Mouse (Mus musculus) hindbrain, embryonic 11.5 days (tissue): ENCODE results near the gene Gm47283. TPM values are rescaled to one million over a fixed set of nuclear protein-coding genes. Genes with fewer than 3 reads are reported as not detected.
"Not testable (repeated sequence)": the region's sequence is repeated elsewhere in the genome, so short reads cannot be mapped to it uniquely, and the experiment has no call there.

Experiments used
- ATAC-seq: fragments of 200-750 bp; cut with Nextera tagmentation; 2 replicates; pipeline ENCODE4 v1.8.0; 2017; ENCODE audit warnings: mild to moderate bottlenecking, moderate TSS enrichment, moderate library complexity; ENCODE audit not compliant: low FRiP score
- DNase-seq: peaks from one replicate; pipeline ENCODE4 v3.0.0-alpha.2; 2015; ENCODE audit warnings: low spot score
- H3K27ac ChIP-seq: fragments of 300-500 bp; sonication (generic); 2 replicates; pipeline ENCODE4 v1.5.1; 2014; ENCODE audit warnings: mild to moderate bottlenecking, low read depth, low read length
- H3K27me3 ChIP-seq: fragments of 300-500 bp; sonication (generic); 2 replicates; pipeline ENCODE4 v1.6.1; 2014; ENCODE audit warnings: mild to moderate bottlenecking, low read length, moderate library complexity, mixed read lengths; ENCODE audit not compliant: control insufficient read depth, insufficient read depth
- H3K36me3 ChIP-seq: fragments of 300-500 bp; sonication (generic); 2 replicates; pipeline ENCODE4 v1.6.1; 2014; ENCODE audit warnings: mild to moderate bottlenecking, low read length, moderate library complexity, mixed read lengths; ENCODE audit not compliant: control insufficient read depth, insufficient read depth
- H3K4me1 ChIP-seq: fragments of 300-500 bp; sonication (generic); replicated peaks from 2 replicates; pipeline ENCODE4 v1.6.1; 2014; ENCODE audit warnings: low read length, mixed read lengths; ENCODE audit not compliant: control insufficient read depth, insufficient read depth
- H3K4me2 ChIP-seq: fragments of 300-500 bp; sonication (generic); replicated peaks from 2 replicates; pipeline ENCODE4 v1.6.1; 2014; ENCODE audit warnings: mild to moderate bottlenecking, low read depth, low read length
- H3K4me3 ChIP-seq: fragments of 300-500 bp; sonication (generic); 2 replicates; pipeline ENCODE4 v1.5.1; 2014; ENCODE audit warnings: low read depth, low read length
- H3K9ac ChIP-seq: fragments of 300-500 bp; sonication (generic); 2 replicates; pipeline ENCODE4 v1.6.1; 2014; ENCODE audit warnings: low read depth, low read length
- H3K9me3 ChIP-seq: fragments of 300-500 bp; sonication (generic); 2 replicates; pipeline ENCODE4 v1.6.1; 2016; ENCODE audit warnings: low read length; ENCODE audit not compliant: control insufficient read depth
- WGBS: fragments of 180-500 bp; shearing (Covaris S2); extraction: QIAGEN DNeasy Blood & Tissue Kit; methylation state at CpG from one replicate; pipeline ENCODE4 v1.1.7; 2014; 5-methylcytosine and 5-hydroxymethylcytosine counted together
- polyA plus RNA-seq: library from polyadenylated mRNA; unstranded; fragments of >200 nt; fragmentation: Nextera tagmentation; extraction: Ambion mirVana; gene quantifications from 2 replicates; pipeline ENCODE4 v1.2.1, GENCODE M21; 2014

The Gm47283 gene
- not detected in 2 replicates for polyA plus RNA-seq

GRCm38 (mm10) chrY:90784438-90784837, at the start of gene Gm47283:
TSS of gene Gm47283 (plus strand) at chrY:90784738.
- H3K9ac ChIP-seq, H3K4me3 ChIP-seq, H3K4me2 ChIP-seq, H3K27me3 ChIP-seq, H3K27ac ChIP-seq, H3K36me3 ChIP-seq, H3K4me1 ChIP-seq, ATAC-seq, DNase-seq, H3K9me3 ChIP-seq: not testable (repeated sequence)
- WGBS = no CpG with 5 or more reads among the region's 48 CpGs

DNA sequence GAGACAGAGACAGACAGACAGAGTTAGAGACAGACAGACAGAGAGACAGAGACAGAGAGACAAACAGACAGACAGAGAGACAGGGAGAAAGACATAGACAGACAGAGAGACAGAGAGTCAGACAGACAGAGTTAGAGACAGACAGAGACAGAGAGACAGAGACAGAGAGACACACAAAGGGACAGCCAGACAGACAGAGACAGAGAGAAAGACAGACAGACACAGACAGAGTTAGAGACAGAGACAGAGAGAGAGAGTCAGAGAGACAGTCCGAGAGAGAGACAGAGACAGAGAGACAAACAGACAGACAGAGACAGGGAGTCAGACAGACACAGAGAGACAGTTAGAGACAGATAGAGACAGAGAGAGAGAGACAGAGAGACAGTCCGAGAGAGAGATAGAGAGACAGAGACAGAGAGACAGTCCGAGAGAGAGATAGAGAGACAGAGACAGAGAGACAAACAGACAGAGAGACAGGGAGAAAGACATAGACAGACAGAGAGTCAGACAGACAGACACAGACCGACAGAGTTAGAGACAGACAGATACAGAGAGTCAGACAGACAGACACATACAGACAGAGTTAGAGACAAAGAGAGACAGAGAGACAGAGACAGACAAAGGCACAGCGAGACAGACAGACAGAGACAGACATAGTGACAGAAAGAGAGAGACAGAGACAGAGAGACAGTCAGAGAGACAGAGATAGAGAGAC, 49.2 kb upstream of the Gm47283 start:
- not testable (repeated sequence) for H3K4me3 ChIP-seq
- 88% methylated on average over 5 of the region's 5 CpGs for WGBS

DNA sequence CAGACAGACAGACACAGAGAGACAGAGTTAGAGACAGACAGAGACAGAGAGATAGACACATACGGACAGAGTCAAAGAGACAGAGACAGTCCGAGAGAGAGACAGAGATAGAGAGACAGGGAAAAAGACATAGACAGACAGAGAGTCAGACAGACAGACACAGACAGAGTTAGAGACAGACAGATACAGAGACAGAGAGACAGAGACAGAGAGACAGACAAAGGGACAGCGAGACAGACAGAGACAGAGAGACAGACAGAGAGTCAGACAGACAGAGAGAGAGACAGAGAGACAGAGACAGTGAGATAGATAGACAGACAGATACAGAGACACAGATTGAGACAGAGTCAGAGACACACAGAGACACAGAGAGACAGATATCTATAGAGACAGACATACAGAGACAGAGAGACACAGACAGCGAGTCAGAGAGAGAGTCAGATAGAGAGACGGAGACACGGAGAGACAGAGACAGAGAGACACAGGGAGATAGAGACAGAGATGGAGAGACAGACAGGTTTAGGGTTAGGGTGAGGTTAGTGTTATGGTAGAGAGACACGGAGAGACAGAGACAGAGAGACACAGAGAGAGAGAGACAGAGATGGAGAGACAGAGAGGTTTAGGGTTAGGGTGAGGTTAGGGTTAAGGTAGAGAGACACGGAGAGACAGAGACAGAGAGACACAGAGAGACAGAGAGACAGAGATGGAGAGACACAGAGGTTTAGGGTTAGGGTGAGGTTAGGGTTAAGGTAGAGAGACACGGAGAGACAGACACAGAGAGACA, 48.1 kb upstream of the Gm47283 start:
- Histone ChIP-seq H3K9me3 (peaks cover 22% of the 10 kb centered on the region), H3K36me3 (peaks cover 12% of the 10 kb centered on the region)
- not testable (repeated sequence) for H3K27me3 ChIP-seq, H3K27ac ChIP-seq, H3K4me2 ChIP-seq, ATAC-seq, H3K4me3 ChIP-seq, H3K9ac ChIP-seq, H3K4me1 ChIP-seq
- DNase-seq = peak; percentile 20
- WGBS = 86% methylated on average over 6 of the region's 9 CpGs

More for the DNA sequence above, 49.2 kb upstream of the Gm47283 start:
- H3K9ac ChIP-seq, H3K36me3 ChIP-seq, H3K4me1 ChIP-seq, H3K27me3 ChIP-seq, H3K4me2 ChIP-seq, H3K27ac ChIP-seq, ATAC-seq: not testable (repeated sequence)
- H3K9me3 ChIP-seq = peaks cover 16% of the 10 kb centered on the region
- DNase-seq = peak; percentile 16

GRCm38 (mm10) chrY:90737606-90738430, 46.7 kb upstream of the Gm47283 start:
- Histone ChIP-seq H3K4me3 (no peak overlapping the region), H3K9ac (no peak overlapping the region), H3K9me3 (peaks cover 35% of the 10 kb centered on the region), H3K27ac (no peak overlapping the region), H3K4me1 (no peaks in the 10 kb centered on the region), H3K36me3 (peaks cover 22% of the 10 kb centered on the region), H3K27me3 (no peaks in the 10 kb centered on the region), H3K4me2 (no peak overlapping the region)
- DNase-seq (no peak), ATAC-seq (no peak)
- 83% methylated on average over 3 of the region's 7 CpGs for WGBS

- H3K27me3 ChIP-seq = no peaks in the 10 kb centered on the region
- WGBS = 96% methylated on average over 1 of the region's 1 CpGs
- H3K36me3 ChIP-seq = peaks cover 22% of the 10 kb centered on the region
- H3K4me3 ChIP-seq = no peak overlapping the region
- ATAC-seq = no peak
- no peaks in the 10 kb centered on the region for H3K4me1 ChIP-seq
- H3K27ac ChIP-seq = no peak overlapping the region
- H3K9me3 ChIP-seq = peaks cover 35% of the 10 kb centered on the region
- H3K4me2 ChIP-seq = no peak overlapping the region
- H3K9ac ChIP-seq = no peak overlapping the region
- DNase-seq = no peak
Measured at GRCm38 (mm10) chrY:90738431-90738680, 46.2 kb upstream of the Gm47283 start.

DNA sequence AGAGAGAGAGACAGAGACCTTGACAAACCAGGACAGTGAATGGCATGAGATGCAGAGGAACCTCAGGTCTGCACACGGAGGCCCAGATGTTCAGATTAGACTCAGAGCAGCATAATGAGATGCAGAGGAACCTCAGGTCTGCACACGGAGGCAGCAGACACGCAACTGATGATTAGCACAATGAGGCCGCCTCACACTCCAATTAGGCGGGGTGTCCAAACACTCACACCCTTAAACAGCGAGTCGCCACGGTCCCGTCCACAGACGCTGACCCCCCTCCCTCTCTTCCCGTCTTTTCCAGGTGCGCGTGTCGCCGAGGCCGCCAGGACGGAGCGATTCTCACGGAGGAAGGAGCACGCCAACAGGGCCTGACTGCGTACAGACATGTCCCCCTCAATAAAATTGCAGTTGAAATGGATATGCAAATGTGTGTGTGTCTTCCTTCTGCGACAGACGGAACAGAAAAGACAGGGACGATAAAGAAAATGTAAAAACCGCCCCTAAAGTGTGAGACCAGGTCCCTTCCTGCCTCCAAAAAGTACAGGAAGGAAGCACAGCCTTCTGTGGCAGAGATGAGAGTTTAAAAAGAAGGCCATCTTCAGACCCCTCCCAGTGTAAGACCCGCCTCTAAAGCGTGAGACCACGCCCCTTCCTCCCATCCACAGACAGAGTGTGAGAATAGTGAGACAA, 45.6 kb upstream of the Gm47283 start:
- peak; percentile 33 for ATAC-seq
- peaks cover 35% of the 10 kb centered on the region for H3K9me3 ChIP-seq
- not testable (repeated sequence) for H3K27me3 ChIP-seq, H3K27ac ChIP-seq, H3K9ac ChIP-seq, H3K4me3 ChIP-seq, H3K4me2 ChIP-seq, H3K4me1 ChIP-seq
- WGBS = 76% methylated on average over 28 of the region's 28 CpGs
- DNase-seq = peak; percentile 62
- peaks cover 22% of the 10 kb centered on the region for H3K36me3 ChIP-seq

DNA sequence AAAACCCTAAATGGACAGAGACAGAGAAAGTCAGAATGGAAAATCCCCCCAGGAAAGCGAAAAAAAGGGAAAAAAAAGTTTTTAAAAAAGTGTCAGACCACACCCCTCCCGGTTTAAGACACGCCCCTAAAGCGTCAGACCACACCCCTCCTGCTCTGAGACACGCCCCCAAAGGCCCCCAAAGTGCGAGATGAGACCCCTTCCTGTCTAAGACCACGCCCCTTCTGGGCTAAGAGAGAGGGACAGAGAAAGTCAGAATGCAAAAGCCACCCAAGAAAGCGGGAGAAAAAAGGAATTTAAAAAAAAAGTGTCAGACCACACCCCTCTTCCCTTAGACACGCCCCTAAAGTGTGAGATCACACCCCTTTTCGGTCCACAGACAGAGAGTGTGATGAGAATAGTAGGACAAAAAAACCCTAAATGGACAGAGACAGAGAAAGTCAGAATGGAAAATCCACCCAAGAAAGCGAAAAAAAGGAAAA, 45.0 kb upstream of the Gm47283 start:
- H3K9ac ChIP-seq, H3K27ac ChIP-seq, H3K27me3 ChIP-seq, H3K4me3 ChIP-seq, H3K4me1 ChIP-seq, H3K4me2 ChIP-seq, ATAC-seq: not testable (repeated sequence)
- H3K9me3 ChIP-seq = peaks cover 39% of the 10 kb centered on the region
- WGBS = 58% methylated on average over 11 of the region's 11 CpGs
- peak; percentile 49 for DNase-seq
- H3K36me3 ChIP-seq = peaks cover 22% of the 10 kb centered on the region

GRCm38 (mm10) chrY:90740013-90740561, 44.5 kb upstream of the Gm47283 start:
- Histone ChIP-seq H3K4me2 (no peak overlapping the region), H3K36me3 (peaks cover 22% of the 10 kb centered on the region), H3K27me3 (no peaks in the 10 kb centered on the region), H3K27ac (no peak overlapping the region), H3K9me3 (peaks cover 39% of the 10 kb centered on the region), H3K4me1 (no peaks in the 10 kb centered on the region), H3K9ac (no peak overlapping the region), H3K4me3 (no peak overlapping the region)
- peak; percentile 74 for DNase-seq
- 51% methylated on average over 14 of the region's 14 CpGs for WGBS
- peak; percentile 10 for ATAC-seq
